Mouse (Mus musculus): ENCODE measurements around the gene Bmp2. TPM values are rescaled to one million over a fixed set of nuclear protein-coding genes. Genes with fewer than 3 reads are reported as not detected.
A peak's percentile ranks its signal among the peaks of the same experiment; 100 is the strongest.

Gene Bmp2
- polyA plus RNA-seq, 1 experiment from 2014 or later = 2.5 TPM

- Histone ChIP-seq H3K9me3 (no peaks in the 10 kb centered on the region), H3K4me3 (no peak overlapping the region), H3K4me1 (no peaks in the 10 kb centered on the region), H3K27ac (replicated peaks) (no peak overlapping the region), H3K36me3 (replicated peaks) (no peaks in the 10 kb centered on the region), H3K27me3 (replicated peaks; ENCODE audit: low read depth, poor library complexity, severe bottlenecking) (no peaks in the 10 kb centered on the region)
- WGBS = 86% methylated on average over 9 of the region's 9 CpGs
- DNase-seq (ENCODE audit: low spot score) = no peak
Observed at GRCm38 (mm10) chr2:133535481-133535880, 16.5 kb upstream of the Bmp2 start.

GRCm38 (mm10) chr2:133536812-133537211 lies 15.1 kb upstream of the Bmp2 start:
- DNase-seq (ENCODE audit: low spot score) = no peak
- H3K27ac ChIP-seq (replicated peaks) = no peak overlapping the region
- no peaks in the 10 kb centered on the region for H3K27me3 ChIP-seq (replicated peaks; ENCODE audit: low read depth, poor library complexity, severe bottlenecking)
- H3K36me3 ChIP-seq (replicated peaks) = no peaks in the 10 kb centered on the region
- no peaks in the 10 kb centered on the region for H3K9me3 ChIP-seq
- no peak overlapping the region for H3K4me3 ChIP-seq
- WGBS = 86% methylated on average over 7 of the region's 7 CpGs
- H3K4me1 ChIP-seq = no peaks in the 10 kb centered on the region

- Histone ChIP-seq H3K4me3 (no peak overlapping the region), H3K9me3 (no peaks in the 10 kb centered on the region), H3K36me3 (replicated peaks) (no peaks in the 10 kb centered on the region), H3K4me1 (no peaks in the 10 kb centered on the region), H3K27ac (replicated peaks) (no peak overlapping the region), H3K27me3 (replicated peaks; ENCODE audit: low read depth, poor library complexity, severe bottlenecking) (no peaks in the 10 kb centered on the region)
- 78% methylated on average over 1 of the region's 1 CpGs for WGBS
- DNase-seq (ENCODE audit: low spot score) = no peak
Observed at GRCm38 (mm10) chr2:133540702-133541101, 11.3 kb upstream of the Bmp2 start.

GRCm38 (mm10) chr2:133550238-133550682 lies 1.7 kb upstream of the Bmp2 start:
- 30% methylated on average over 4 of the region's 4 CpGs for WGBS
- Histone ChIP-seq H3K27me3 (replicated peaks; ENCODE audit: low read depth, poor library complexity, severe bottlenecking) (peaks cover 68% of the 10 kb centered on the region), H3K4me1 (peaks cover 32% of the 10 kb centered on the region), H3K27ac (replicated peaks) (no peak overlapping the region), H3K4me3 (no peak overlapping the region), H3K9me3 (no peaks in the 10 kb centered on the region), H3K36me3 (replicated peaks) (no peaks in the 10 kb centered on the region)
- peak; percentile 59 for DNase-seq (ENCODE audit: low spot score)

GRCm38 (mm10) chr2:133552842-133553465 lies 995 bp downstream of the Bmp2 start:
- Histone ChIP-seq H3K27ac (replicated peaks) (peak overlapping the region; percentile 75), H3K9me3 (no peaks in the 10 kb centered on the region), H3K4me3 (peak overlapping the region; percentile 71), H3K4me1 (peaks cover 29% of the 10 kb centered on the region), H3K27me3 (replicated peaks; ENCODE audit: low read depth, poor library complexity, severe bottlenecking) (peaks cover 92% of the 10 kb centered on the region), H3K36me3 (replicated peaks) (no peaks in the 10 kb centered on the region)
- under 1% methylated on average over 48 of the region's 48 CpGs for WGBS
- DNase-seq (ENCODE audit: low spot score) = peak; percentile 74

GRCm38 (mm10) chr2:133553911-133554285 lies 1.9 kb downstream of the Bmp2 start:
- Histone ChIP-seq H3K9me3 (no peaks in the 10 kb centered on the region), H3K4me3 (peak overlapping the region; percentile 71), H3K4me1 (peaks cover 29% of the 10 kb centered on the region), H3K27me3 (replicated peaks; ENCODE audit: low read depth, poor library complexity, severe bottlenecking) (peaks cover 87% of the 10 kb centered on the region), H3K36me3 (replicated peaks) (no peaks in the 10 kb centered on the region), H3K27ac (replicated peaks) (peak overlapping the region; percentile 70; the same call in 1 of the 2 replicates)
- 29% methylated on average over 9 of the region's 9 CpGs for WGBS
- DNase-seq (ENCODE audit: low spot score) = no peak

- Histone ChIP-seq H3K9me3 (no peaks in the 10 kb centered on the region), H3K4me1 (peaks cover 29% of the 10 kb centered on the region), H3K27ac (replicated peaks) (peak overlapping the region; percentile 70), H3K36me3 (replicated peaks) (no peaks in the 10 kb centered on the region), H3K27me3 (replicated peaks; ENCODE audit: low read depth, poor library complexity, severe bottlenecking) (peaks cover 83% of the 10 kb centered on the region), H3K4me3 (peak overlapping the region; percentile 71)
- DNase-seq (ENCODE audit: low spot score) = peak; percentile 67
- WGBS = under 1% methylated on average over 55 of the region's 55 CpGs
Observed at GRCm38 (mm10) chr2:133554286-133555021, 2.5 kb downstream of the Bmp2 start.

- no peak overlapping the region for H3K27ac ChIP-seq (replicated peaks)
- WGBS = 76% methylated on average over 10 of the region's 10 CpGs
- no peaks in the 10 kb centered on the region for H3K9me3 ChIP-seq
- H3K36me3 ChIP-seq (replicated peaks) = no peaks in the 10 kb centered on the region
- H3K4me3 ChIP-seq = no peak overlapping the region
- H3K27me3 ChIP-seq (replicated peaks; ENCODE audit: low read depth, poor library complexity, severe bottlenecking) = no peaks in the 10 kb centered on the region
- H3K4me1 ChIP-seq = peaks cover 20% of the 10 kb centered on the region
- DNase-seq (ENCODE audit: low spot score) = no peak
Observed at GRCm38 (mm10) chr2:133564248-133564886, 12.4 kb downstream of the Bmp2 start.

- 76% methylated on average over 5 of the region's 5 CpGs for WGBS
- Histone ChIP-seq H3K27ac (replicated peaks) (no peak overlapping the region), H3K27me3 (replicated peaks; ENCODE audit: low read depth, poor library complexity, severe bottlenecking) (no peaks in the 10 kb centered on the region), H3K4me3 (no peak overlapping the region), H3K4me1 (peaks cover 20% of the 10 kb centered on the region), H3K9me3 (no peaks in the 10 kb centered on the region), H3K36me3 (replicated peaks) (no peaks in the 10 kb centered on the region)
- no peak for DNase-seq (ENCODE audit: low spot score)
Observed at GRCm38 (mm10) chr2:133565424-133565823, 13.5 kb downstream of the Bmp2 start.

- no peak overlapping the region for H3K27ac ChIP-seq (replicated peaks)
- no peaks in the 10 kb centered on the region for H3K9me3 ChIP-seq
- WGBS = 72% methylated on average over 14 of the region's 14 CpGs
- H3K27me3 ChIP-seq (replicated peaks; ENCODE audit: low read depth, poor library complexity, severe bottlenecking) = no peaks in the 10 kb centered on the region
- H3K4me1 ChIP-seq = peaks cover 20% of the 10 kb centered on the region
- H3K36me3 ChIP-seq (replicated peaks) = no peaks in the 10 kb centered on the region
- no peak overlapping the region for H3K4me3 ChIP-seq
- peak; percentile 18 for DNase-seq (ENCODE audit: low spot score)
Observed at GRCm38 (mm10) chr2:133565995-133566710, 14.2 kb downstream of the Bmp2 start.

- no peak for DNase-seq (ENCODE audit: low spot score)
- H3K9me3 ChIP-seq = no peaks in the 10 kb centered on the region
- WGBS = 61% methylated on average over 12 of the region's 12 CpGs
- H3K27me3 ChIP-seq (replicated peaks; ENCODE audit: low read depth, poor library complexity, severe bottlenecking) = no peaks in the 10 kb centered on the region
- no peak overlapping the region for H3K27ac ChIP-seq (replicated peaks)
- peaks cover 3% of the 10 kb centered on the region; the same call in 1 of the 2 replicates for H3K4me1 ChIP-seq
- H3K36me3 ChIP-seq (replicated peaks) = no peaks in the 10 kb centered on the region
- H3K4me3 ChIP-seq = no peak overlapping the region
Observed at GRCm38 (mm10) chr2:133591562-133592255, 39.8 kb downstream of the Bmp2 start.
